Mouse (Mus musculus) cortical plate, adult 2 months (tissue): Measurements from ENCODE around the gene Insl5. TPM values are rescaled to one million over a fixed set of nuclear protein-coding genes. Genes with fewer than 3 reads are reported as not detected.

Source experiments
- H3K27ac ChIP-seq: fragments of 200-500 bp; 2 replicates; pipeline ENCODE4 v1.5.1; 2012; ENCODE audit warnings: low read length, control low read depth, inconsistent platforms; ENCODE audit not compliant: insufficient read depth
- H3K4me1 ChIP-seq: fragments of 200-500 bp; 2 replicates; pipeline ENCODE4 v1.6.1; 2011; ENCODE audit warnings: low read length; ENCODE audit not compliant: control insufficient read depth, insufficient read depth
- H3K4me3 ChIP-seq: fragments of 200-500 bp; 2 replicates; pipeline ENCODE4 v1.5.1; 2011; ENCODE audit warnings: mild to moderate bottlenecking, low read length, control low read depth; ENCODE audit not compliant: insufficient read depth
- CTCF ChIP-seq: fragments of 200-500 bp; IDR thresholded peaks from 2 replicates; pipeline ENCODE4 v1.5.1; 2011; ENCODE audit warnings: mild to moderate bottlenecking, control low read depth, low read length; ENCODE audit not compliant: insufficient read depth; ENCODE audit errors: extremely low read depth
- POLR2A ChIP-seq: fragments of 200-500 bp; IDR thresholded peaks from 2 replicates; pipeline ENCODE4 v1.6.1; 2011; ENCODE audit warnings: mild to moderate bottlenecking, low read length, control low read depth; ENCODE audit not compliant: insufficient read depth; ENCODE audit errors: extremely low read depth
- polyA plus RNA-seq: library from polyadenylated mRNA; depleted of rRNA; stranded (reverse); fragments of >200 nt; gene quantifications from 2 replicates; pipeline ENCODE4 v1.2.3, GENCODE M21; 2012; rRNA removed

Gene Insl5
- polyA plus RNA-seq = 5.2 and 7.8 TPM in 2 replicates

GRCm38 (mm10) chr4:103026621-103027020 lies at the start of gene Insl5:
Insl5 (minus strand) TSS chr4:103026842.
- H3K4me3 ChIP-seq = no peak within 1 kb of the TSS
- H3K27ac ChIP-seq = no peak within 1 kb of the TSS
- TF ChIP-seq POLR2A = no peak
- TF ChIP-seq CTCF = no peak
- H3K4me1 ChIP-seq = no peaks in the 10 kb centered on the region

- no peak overlapping the region for H3K27ac ChIP-seq
- no peaks in the 10 kb centered on the region for H3K4me1 ChIP-seq
- no peak overlapping the region for H3K4me3 ChIP-seq
- no peak for TF ChIP-seq CTCF
- no peak for TF ChIP-seq POLR2A
These were observed 44.0 kb upstream of the Insl5 start for GRCm38 (mm10) chr4:103070631-103071030.

- no peak for TF ChIP-seq CTCF
- TF ChIP-seq POLR2A = no peak
- H3K4me3 ChIP-seq = no peak overlapping the region
- no peak overlapping the region for H3K27ac ChIP-seq
- no peaks in the 10 kb centered on the region for H3K4me1 ChIP-seq
These were observed 41.4 kb upstream of the Insl5 start for GRCm38 (mm10) chr4:103067906-103068655.

GRCm38 (mm10) chr4:103064976-103065375 lies 38.3 kb upstream of the Insl5 start:
- TF ChIP-seq POLR2A = no peak
- no peak for TF ChIP-seq CTCF
- Histone ChIP-seq H3K4me3 (no peak overlapping the region), H3K27ac (no peak overlapping the region), H3K4me1 (no peaks in the 10 kb centered on the region)

GRCm38 (mm10) chr4:103064421-103064820 lies 37.8 kb upstream of the Insl5 start:
- Histone ChIP-seq H3K4me1 (no peaks in the 10 kb centered on the region), H3K4me3 (no peak overlapping the region), H3K27ac (no peak overlapping the region)
- TF ChIP-seq CTCF = no peak
- TF ChIP-seq POLR2A = no peak

GRCm38 (mm10) chr4:103056909-103057308 lies 30.3 kb upstream of the Insl5 start:
- TF ChIP-seq POLR2A (no peak), CTCF (no peak)
- no peaks in the 10 kb centered on the region for H3K4me1 ChIP-seq

GRCm38 (mm10) chr4:103048046-103048445 lies 21.4 kb upstream of the Insl5 start:
- Histone ChIP-seq H3K4me1 (no peaks in the 10 kb centered on the region), H3K27ac (no peak overlapping the region), H3K4me3 (no peak overlapping the region)
- TF ChIP-seq CTCF (no peak), POLR2A (no peak)

More at GRCm38 (mm10) chr4:103056909-103057308, 30.3 kb upstream of the Insl5 start:
- H3K27ac ChIP-seq = no peak overlapping the region
- H3K4me3 ChIP-seq = no peak overlapping the region

GRCm38 (mm10) chr4:103042997-103043396 lies 16.4 kb upstream of the Insl5 start:
- TF ChIP-seq CTCF (no peak), POLR2A (no peak)
- H3K4me1 ChIP-seq = no peaks in the 10 kb centered on the region
- H3K4me3 ChIP-seq = no peak overlapping the region
- no peak overlapping the region for H3K27ac ChIP-seq

GRCm38 (mm10) chr4:103039838-103040191 lies 13.2 kb upstream of the Insl5 start:
- TF ChIP-seq POLR2A (no peak), CTCF (no peak)
- H3K4me3 ChIP-seq = no peak overlapping the region
- H3K4me1 ChIP-seq = no peaks in the 10 kb centered on the region
- no peak overlapping the region for H3K27ac ChIP-seq

GRCm38 (mm10) chr4:103039103-103039837 lies 12.6 kb upstream of the Insl5 start:
- no peak overlapping the region for H3K4me3 ChIP-seq
- H3K4me1 ChIP-seq = no peaks in the 10 kb centered on the region
- H3K27ac ChIP-seq = no peak overlapping the region
- TF ChIP-seq CTCF (no peak), POLR2A (no peak)
